Mouse (Mus musculus) liver, embryonic 14.5 days (tissue): ENCODE results near the gene Smim24.

ENCODE experiments used
- CTCF ChIP-seq: IDR thresholded peaks from 2 replicates; pipeline ENCODE4 v1.5.1; 2016; ENCODE audit warnings: antibody characterized with exemption, low read depth, control low read depth
- EP300 ChIP-seq: IDR thresholded peaks from 2 replicates; pipeline ENCODE4 v1.6.1; 2016; ENCODE audit warnings: antibody characterized with exemption, low read depth

- TF ChIP-seq CTCF (peak; percentile 35; the same call in 1 of the 2 replicates), EP300 (no peak)
Observed at GRCm38 (mm10) chr10:81349146-81349545, 43.7 kb upstream of the Smim24 start.
